Mouse (Mus musculus): Measurements from ENCODE around the gene Hyal3. TPM values are rescaled to one million over a fixed set of nuclear protein-coding genes. Genes with fewer than 3 reads are reported as not detected.
"Not testable (repeated sequence)": the region's sequence is repeated elsewhere in the genome, so short reads cannot be mapped to it uniquely, and the experiment has no call there.

Hyal3 gene
- polyA plus RNA-seq, 1 experiment from 2014 or later = 1.5 TPM

- peaks cover 54% of the 10 kb centered on the region for H3K4me1 ChIP-seq
- ATAC-seq (ENCODE audit: low FRiP score, low read depth) = no peak
- H3K9me3 ChIP-seq = no peaks in the 10 kb centered on the region
- no peak overlapping the region for H3K27ac ChIP-seq
- 4% methylated on average over 8 of the region's 8 CpGs for WGBS
- H3K27me3 ChIP-seq (replicated peaks) = peaks cover 48% of the 10 kb centered on the region
- peak overlapping the region; percentile 73 for H3K4me2 ChIP-seq (replicated peaks)
- peak overlapping the region; percentile 35; the same call in 1 of the 2 replicates for H3K4me3 ChIP-seq
- peak overlapping the region; percentile 55 for H3K9ac ChIP-seq
- peaks cover 4% of the 10 kb centered on the region; the same call in 1 of the 2 replicates for H3K36me3 ChIP-seq
Measured at GRCm38 (mm10) chr9:107551890-107552355, 28.7 kb upstream of the Hyal3 start.

DNA sequence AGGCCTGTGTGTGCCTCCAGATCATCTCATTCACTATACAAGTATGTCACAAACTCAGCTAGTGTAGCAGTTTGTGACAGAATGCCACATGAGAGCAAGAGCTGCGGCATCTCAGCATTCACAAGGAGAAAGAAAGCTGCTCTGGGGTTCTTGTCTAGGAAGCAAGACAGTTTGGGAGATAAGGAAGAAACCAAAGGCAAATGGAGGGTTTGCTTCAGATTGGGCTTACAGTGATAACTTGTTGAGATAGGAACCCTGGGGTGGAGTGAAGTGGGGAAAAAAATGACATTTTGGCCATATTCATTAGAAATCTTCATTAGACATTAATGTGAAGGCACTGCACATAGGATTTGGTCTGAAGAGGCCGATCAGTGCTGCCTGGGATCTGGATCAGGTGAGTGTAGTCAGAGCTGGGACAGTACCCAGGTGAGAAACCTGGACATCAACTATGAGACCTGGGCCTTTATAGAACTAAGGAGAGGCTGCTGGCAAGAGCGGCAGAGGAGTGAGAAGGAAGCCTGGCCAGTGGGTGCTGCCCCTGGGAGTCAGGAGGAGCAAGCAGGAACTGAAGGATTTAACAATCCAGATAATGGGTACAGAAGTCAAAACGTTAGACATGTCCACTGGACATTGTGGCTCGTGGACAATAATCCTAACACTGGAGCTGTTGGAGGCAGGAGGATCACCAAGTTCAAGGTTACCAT is 27.8 kb upstream of the Hyal3 start:
- peak overlapping the region; percentile 96 for H3K4me2 ChIP-seq (replicated peaks)
- H3K36me3 ChIP-seq = peaks cover 13% of the 10 kb centered on the region
- WGBS = 77% methylated on average over 5 of the region's 5 CpGs
- peaks cover 48% of the 10 kb centered on the region for H3K27me3 ChIP-seq (replicated peaks)
- no peak for ATAC-seq (ENCODE audit: low FRiP score, low read depth)
- peaks cover 46% of the 10 kb centered on the region for H3K4me1 ChIP-seq
- H3K9me3 ChIP-seq = no peaks in the 10 kb centered on the region
- H3K9ac ChIP-seq = peak overlapping the region; percentile 73; the same call in 1 of the 2 replicates
- H3K27ac ChIP-seq = no peak overlapping the region
- no peak overlapping the region; the same call in 1 of the 2 replicates for H3K4me3 ChIP-seq

- 4% methylated on average over 37 of the region's 37 CpGs for WGBS
- peaks cover 46% of the 10 kb centered on the region for H3K4me1 ChIP-seq
- H3K9me3 ChIP-seq = no peaks in the 10 kb centered on the region
- ATAC-seq (ENCODE audit: low FRiP score, low read depth) = peak; percentile 78
- peak overlapping the region; percentile 72 for H3K4me3 ChIP-seq
- H3K27ac ChIP-seq = 0 out of 2 replicates have a peak overlapping the region, but pooled peaks have one; percentile 42
- H3K9ac ChIP-seq = peak overlapping the region; percentile 73
- H3K27me3 ChIP-seq (replicated peaks) = peaks cover 44% of the 10 kb centered on the region
- peaks cover 22% of the 10 kb centered on the region for H3K36me3 ChIP-seq
- peak overlapping the region; percentile 96 for H3K4me2 ChIP-seq (replicated peaks)
Measured at GRCm38 (mm10) chr9:107553541-107554318, 26.9 kb upstream of the Hyal3 start.

GRCm38 (mm10) chr9:107554319-107554825 is 26.2 kb upstream of the Hyal3 start:
- peak; percentile 94 for ATAC-seq (ENCODE audit: low FRiP score, low read depth)
- Histone ChIP-seq H3K9me3 (no peaks in the 10 kb centered on the region), H3K4me3 (peak overlapping the region; percentile 72), H3K4me1 (peaks cover 46% of the 10 kb centered on the region), H3K27me3 (replicated peaks) (peaks cover 38% of the 10 kb centered on the region), H3K36me3 (peaks cover 28% of the 10 kb centered on the region), H3K9ac (peak overlapping the region; percentile 83), H3K4me2 (replicated peaks) (peak overlapping the region; percentile 96), H3K27ac (peak overlapping the region; percentile 69)
- under 1% methylated on average over 53 of the region's 53 CpGs for WGBS

DNA sequence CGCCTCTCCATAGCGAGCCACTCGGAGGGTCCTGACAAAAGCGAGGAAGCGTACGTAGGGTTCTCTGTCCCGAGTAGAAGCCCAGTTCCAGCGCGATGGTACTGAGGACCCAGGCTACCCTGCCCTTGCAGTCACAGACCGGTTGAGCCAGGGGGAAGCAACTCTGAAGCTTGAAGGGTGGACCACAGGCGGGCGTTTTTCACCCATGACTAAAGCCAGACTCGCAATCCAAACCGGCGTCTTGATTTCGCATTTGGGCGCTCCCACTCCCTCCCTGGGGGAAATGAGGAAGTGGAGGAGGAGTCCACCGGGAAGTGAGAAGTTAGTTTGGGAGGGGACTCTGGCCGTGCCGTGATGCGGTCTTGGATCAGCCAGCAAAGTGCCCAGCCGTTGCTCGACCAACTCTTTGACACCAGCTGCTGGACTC is 25.6 kb upstream of the Hyal3 start:
- peak overlapping the region; percentile 72 for H3K4me3 ChIP-seq
- H3K36me3 ChIP-seq = peaks cover 35% of the 10 kb centered on the region
- no peaks in the 10 kb centered on the region for H3K9me3 ChIP-seq
- peak overlapping the region; percentile 83 for H3K9ac ChIP-seq
- peak overlapping the region; percentile 69 for H3K27ac ChIP-seq
- under 1% methylated on average over 23 of the region's 23 CpGs for WGBS
- H3K4me2 ChIP-seq (replicated peaks) = peak overlapping the region; percentile 96
- peaks cover 46% of the 10 kb centered on the region for H3K4me1 ChIP-seq
- ATAC-seq (ENCODE audit: low FRiP score, low read depth) = peak; percentile 45
- peaks cover 31% of the 10 kb centered on the region for H3K27me3 ChIP-seq (replicated peaks)

DNA sequence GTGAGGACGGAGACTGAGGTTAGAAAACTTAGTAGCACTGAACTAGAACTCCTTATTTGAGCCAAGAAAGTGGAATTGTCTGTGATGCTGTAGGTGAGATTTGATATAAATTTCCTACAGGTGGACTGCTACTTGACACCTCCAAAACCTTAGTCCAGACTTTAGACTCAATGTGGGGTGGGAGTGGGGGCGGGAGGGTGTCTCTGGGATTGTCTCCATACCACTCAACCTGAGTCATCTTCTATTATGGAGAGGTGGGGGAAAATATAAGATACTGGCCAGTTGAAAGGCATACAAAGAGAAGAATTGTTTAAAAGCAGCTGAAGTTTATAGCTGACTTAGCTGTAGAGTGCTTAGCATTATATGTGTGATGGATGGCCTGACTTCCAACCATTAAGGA is 24.9 kb upstream of the Hyal3 start:
- H3K9me3 ChIP-seq = no peaks in the 10 kb centered on the region
- peaks cover 46% of the 10 kb centered on the region for H3K4me1 ChIP-seq
- peaks cover 42% of the 10 kb centered on the region for H3K36me3 ChIP-seq
- H3K4me3 ChIP-seq = peak overlapping the region; percentile 72
- H3K27me3 ChIP-seq (replicated peaks) = peaks cover 24% of the 10 kb centered on the region
- WGBS = 58% methylated on average over 2 of the region's 2 CpGs
- H3K4me2 ChIP-seq (replicated peaks) = peak overlapping the region; percentile 96
- H3K27ac ChIP-seq = no peak overlapping the region
- peak overlapping the region; percentile 83 for H3K9ac ChIP-seq
- no peak for ATAC-seq (ENCODE audit: low FRiP score, low read depth)

GRCm38 (mm10) chr9:107556346-107556745 is 24.3 kb upstream of the Hyal3 start:
- Histone ChIP-seq H3K9me3 (no peaks in the 10 kb centered on the region), H3K4me3 (no peak overlapping the region), H3K27me3 (replicated peaks) (peaks cover 18% of the 10 kb centered on the region), H3K36me3 (peaks cover 48% of the 10 kb centered on the region), H3K9ac (no peak overlapping the region), H3K27ac (no peak overlapping the region), H3K4me2 (replicated peaks) (peak overlapping the region; percentile 96), H3K4me1 (peaks cover 40% of the 10 kb centered on the region)
- no peak for ATAC-seq (ENCODE audit: low FRiP score, low read depth)
- WGBS = 83% methylated on average over 3 of the region's 3 CpGs

DNA sequence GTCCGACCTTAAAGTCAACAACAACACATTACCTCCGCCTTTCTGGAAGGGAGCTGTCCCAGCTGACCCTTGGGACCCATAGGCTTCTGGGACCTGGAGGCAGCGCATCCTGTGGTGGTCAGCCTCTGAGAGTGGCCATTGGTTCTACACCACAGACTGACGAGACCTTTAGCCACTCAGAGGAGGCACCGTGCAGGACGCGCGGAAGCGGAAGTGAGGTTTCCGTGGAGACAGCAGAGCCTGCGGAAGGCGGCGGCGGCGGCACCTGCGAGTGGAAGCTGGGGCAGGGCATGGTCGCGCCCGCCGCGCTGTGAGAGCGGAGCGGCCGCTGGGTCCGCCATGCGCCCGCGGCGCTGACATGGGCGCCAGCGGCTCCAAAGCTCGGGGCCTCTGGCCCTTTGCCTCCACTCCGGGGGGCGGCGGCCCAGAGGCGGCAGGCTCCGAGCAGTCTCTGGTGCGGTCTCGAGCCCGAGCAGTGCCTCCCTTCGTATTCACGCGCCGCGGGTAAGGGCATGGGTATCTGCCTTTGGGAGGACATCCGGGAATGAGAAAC is 17.5 kb upstream of the Hyal3 start, which contains the start of gene Tusc2:
TSS of gene Tusc2 (plus strand) at position 227 of the 553 bp plus-strand sequence.
- Histone ChIP-seq H3K4me2 (replicated peaks) (peak within 1 kb of the TSS; percentile 90), H3K36me3 (peaks cover 53% of the 10 kb centered on the region), H3K27ac (0 out of 2 replicates have a peak within 1 kb of the TSS, but pooled peaks have one; percentile 42), H3K9me3 (no peaks in the 10 kb centered on the region), H3K4me1 (peaks cover 25% of the 10 kb centered on the region), H3K27me3 (replicated peaks) (no peaks in the 10 kb centered on the region), H3K9ac (peak within 1 kb of the TSS; percentile 90), H3K4me3 (peak within 1 kb of the TSS; percentile 96)
- under 1% methylated on average over 46 of the region's 46 CpGs for WGBS
- peak; percentile 91 for ATAC-seq (ENCODE audit: low FRiP score, low read depth)

GRCm38 (mm10) chr9:107565556-107565955 is 15.1 kb upstream of the Hyal3 start:
- H3K9me3 ChIP-seq; H3K27me3 ChIP-seq (replicated peaks); ATAC-seq (ENCODE audit: low FRiP score, low read depth); H3K4me3 ChIP-seq; H3K9ac ChIP-seq; H3K27ac ChIP-seq: not testable (repeated sequence)
- WGBS = 49% methylated on average over 5 of the region's 5 CpGs
- H3K36me3 ChIP-seq = peaks cover 33% of the 10 kb centered on the region
- H3K4me1 ChIP-seq = peaks cover 40% of the 10 kb centered on the region
- H3K4me2 ChIP-seq (replicated peaks) = peak overlapping the region; percentile 90; the same call in 1 of the 2 replicates

- no peak overlapping the region for H3K4me3 ChIP-seq
- H3K27me3 ChIP-seq (replicated peaks) = no peaks in the 10 kb centered on the region
- peaks cover 33% of the 10 kb centered on the region for H3K36me3 ChIP-seq
- no peak overlapping the region for H3K9ac ChIP-seq
- 61% methylated on average over 15 of the region's 15 CpGs for WGBS
- no peaks in the 10 kb centered on the region for H3K9me3 ChIP-seq
- no peak overlapping the region for H3K4me2 ChIP-seq (replicated peaks)
- no peak for ATAC-seq (ENCODE audit: low FRiP score, low read depth)
- H3K4me1 ChIP-seq = peaks cover 46% of the 10 kb centered on the region
- no peak overlapping the region for H3K27ac ChIP-seq
Measured at GRCm38 (mm10) chr9:107566041-107566709, 14.4 kb upstream of the Hyal3 start.

GRCm38 (mm10) chr9:107566855-107567254 is 13.8 kb upstream of the Hyal3 start:
- Histone ChIP-seq H3K9me3 (no peaks in the 10 kb centered on the region), H3K4me1 (peaks cover 53% of the 10 kb centered on the region), H3K27me3 (replicated peaks) (no peaks in the 10 kb centered on the region), H3K27ac (no peak overlapping the region), H3K9ac (no peak overlapping the region), H3K4me3 (no peak overlapping the region), H3K36me3 (peaks cover 33% of the 10 kb centered on the region), H3K4me2 (replicated peaks) (peak overlapping the region; percentile 90)
- WGBS = 69% methylated on average over 3 of the region's 3 CpGs
- ATAC-seq (ENCODE audit: low FRiP score, low read depth) = no peak

Measured in neural tube, embryonic 12.5 days (tissue).